Mouse (Mus musculus): ENCODE results near the gene Btg1-ps2.
"Not testable (repeated sequence)": the region's sequence is repeated elsewhere in the genome, so short reads cannot be mapped to it uniquely, and the experiment has no call there.

Gene Btg1-ps2

DNA sequence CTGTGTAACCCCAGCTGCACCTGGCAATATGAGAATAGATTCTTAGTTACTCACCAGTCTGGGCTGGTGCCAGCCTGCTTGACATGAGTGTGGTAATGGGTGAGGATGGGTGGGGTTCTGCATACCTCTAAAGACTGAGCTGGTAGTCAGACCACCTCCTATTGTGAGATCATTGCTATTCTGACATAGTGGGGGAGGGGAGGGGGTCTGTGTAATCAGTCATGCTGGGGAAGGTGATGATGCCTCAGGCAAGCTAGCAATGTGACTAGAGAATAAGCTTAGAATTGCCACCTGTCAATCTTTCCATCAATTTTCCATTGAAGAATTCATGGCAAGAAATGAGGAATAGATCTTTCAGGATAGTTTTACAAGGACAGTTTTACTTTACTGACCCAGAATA, at the start of gene Btg1-ps2:
Btg1-ps2 (minus strand) TSS at position 101 of the 400 bp plus-strand sequence.
- not testable (repeated sequence) for DNase-seq (ENCODE audit: low read depth)

- no peak for DNase-seq (ENCODE audit: low read depth)
These were observed 42.1 kb upstream of the Btg1-ps2 start, which contains the start of gene Rhox11 for GRCm38 (mm10) chrX:38085041-38085440. TSS of gene Rhox11 (minus strand) at chrX:38085141.

DNA sequence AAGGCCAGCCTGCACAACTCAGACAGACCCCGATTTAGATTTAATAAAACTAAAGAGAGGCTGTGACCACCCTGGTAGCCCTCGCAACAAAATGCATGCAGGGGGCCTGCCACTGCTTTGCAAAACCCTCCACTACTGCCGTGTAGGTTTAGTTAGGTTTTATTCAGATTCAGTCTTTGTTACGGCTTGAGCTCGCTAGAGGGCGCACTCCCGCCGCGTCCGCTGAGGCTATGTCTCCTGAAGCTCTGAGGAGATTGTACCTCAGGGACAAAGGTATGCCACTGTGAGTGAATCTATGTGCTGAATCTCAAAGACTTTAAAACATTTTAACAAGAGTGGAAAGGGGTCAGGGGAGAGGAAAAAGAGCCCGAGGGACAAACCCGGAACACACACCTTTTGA, 41.3 kb upstream of the Btg1-ps2 start:
- peak; percentile 23 for DNase-seq (ENCODE audit: low read depth)

DNA sequence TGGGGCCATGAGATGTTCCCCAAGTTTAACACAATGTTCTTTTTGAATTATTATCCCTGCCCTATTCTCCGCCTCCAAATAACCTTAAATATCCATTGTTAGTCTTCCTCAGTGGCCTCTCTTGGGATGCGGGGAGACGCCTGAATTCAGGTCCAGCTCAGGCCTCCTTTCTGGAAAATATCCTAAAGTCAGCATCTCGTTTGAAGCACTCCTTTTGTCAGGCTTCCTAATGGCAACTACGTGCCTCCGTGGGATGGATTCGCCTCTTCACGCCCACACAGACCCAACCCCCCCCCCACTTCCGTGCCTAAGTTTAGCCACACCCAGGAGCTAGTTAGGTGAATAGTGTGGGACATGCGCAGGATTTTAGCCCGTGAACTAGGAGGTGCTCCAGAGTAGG, 23.3 kb upstream of the Btg1-ps2 start, which contains the start of gene Rhox10:
Rhox10 (plus strand) TSS at position 301 of the 400 bp plus-strand sequence.
- DNase-seq (ENCODE audit: low read depth), result no peak

- DNase-seq (ENCODE audit: low read depth), result peak; percentile 12
These were observed 18.6 kb upstream of the Btg1-ps2 start for GRCm38 (mm10) chrX:38061544-38061943.

DNA sequence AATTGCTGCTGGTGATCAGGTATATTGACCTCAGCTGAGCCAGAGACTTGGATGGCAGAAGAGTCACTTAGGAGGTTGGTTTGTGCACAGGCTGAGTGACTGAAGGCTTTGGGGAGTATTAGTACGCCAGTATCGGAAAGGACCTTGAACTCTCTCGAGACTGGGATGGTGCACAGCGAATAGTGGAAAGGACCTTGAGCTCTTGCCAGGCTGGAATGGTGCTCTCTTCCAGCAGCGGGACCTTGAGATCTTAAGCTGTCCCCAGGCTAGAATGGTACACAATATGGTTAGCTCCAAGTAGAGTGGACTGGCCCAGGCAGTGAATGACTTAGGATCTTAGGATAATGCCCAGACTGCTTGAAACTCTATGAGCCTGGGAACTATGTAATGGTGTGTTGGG, 3.2 kb downstream of the Btg1-ps2 start:
- no peak for DNase-seq (ENCODE audit: low read depth)

GRCm38 (mm10) chrX:38033841-38034240, 9.1 kb downstream of the Btg1-ps2 start:
- DNase-seq (ENCODE audit: low read depth), result no peak

GRCm38 (mm10) chrX:38018597-38018996, 24.3 kb downstream of the Btg1-ps2 start, which contains the start of gene Btg1-ps1:
TSS of gene Btg1-ps1 (minus strand) at chrX:38018815.
- DNase-seq (ENCODE audit: low read depth), result not testable (repeated sequence)

DNA sequence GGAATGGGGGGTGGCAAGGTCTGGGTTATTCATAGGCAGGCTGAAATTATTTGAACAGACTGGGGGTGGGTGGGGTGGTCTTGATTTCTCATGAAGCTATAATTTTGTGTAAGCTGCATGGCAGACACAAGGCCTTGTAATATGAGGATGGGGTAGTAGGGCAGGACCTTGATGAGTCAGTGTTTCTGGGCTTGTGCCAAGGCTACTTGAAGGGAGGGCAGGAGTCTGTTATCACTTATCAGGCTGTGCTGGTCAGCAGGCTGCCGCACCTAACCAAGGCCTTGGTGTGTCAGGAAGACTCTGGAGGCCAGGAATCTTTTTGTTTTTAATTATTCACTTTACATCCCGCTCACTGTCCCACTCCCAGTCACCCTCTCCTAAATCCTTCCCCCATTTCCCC, 34.2 kb downstream of the Btg1-ps2 start:
- DNase-seq (ENCODE audit: low read depth), result no peak
